Mouse (Mus musculus): ENCODE measurements around the gene Mcm9. TPM values are rescaled to one million over a fixed set of nuclear protein-coding genes. Genes with fewer than 3 reads are reported as not detected.
"Not testable (repeated sequence)": the region's sequence is repeated elsewhere in the genome, so short reads cannot be mapped to it uniquely, and the experiment has no call there.

Mcm9 gene
- polyA plus RNA-seq (2012; rRNA removed), result 4.6 and 5.8 TPM in 2 replicates

DNA sequence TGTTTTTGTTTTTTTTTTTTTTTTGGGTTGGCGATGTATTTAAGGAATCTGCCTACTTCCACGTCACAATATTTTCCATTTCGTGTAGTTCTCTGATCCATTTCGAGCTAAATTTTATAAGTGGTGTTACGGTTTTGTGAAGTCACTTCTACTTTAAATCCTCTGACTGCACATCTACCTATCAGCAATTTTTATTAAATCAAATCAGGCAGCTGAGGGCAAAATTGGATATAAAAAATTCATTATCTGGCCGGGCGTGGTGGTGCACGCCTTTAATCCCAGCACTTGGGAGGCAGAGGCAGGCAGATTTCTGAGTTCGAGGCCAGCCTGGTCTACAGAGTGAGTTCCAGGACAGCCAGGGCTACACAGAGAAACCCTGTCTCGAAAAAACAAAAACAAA is at the start of gene Mcm9:
Mcm9 (minus strand) TSS at position 101 of the 400 bp plus-strand sequence.
- not testable (repeated sequence) for DNase-seq (ENCODE audit: low read depth)

DNA sequence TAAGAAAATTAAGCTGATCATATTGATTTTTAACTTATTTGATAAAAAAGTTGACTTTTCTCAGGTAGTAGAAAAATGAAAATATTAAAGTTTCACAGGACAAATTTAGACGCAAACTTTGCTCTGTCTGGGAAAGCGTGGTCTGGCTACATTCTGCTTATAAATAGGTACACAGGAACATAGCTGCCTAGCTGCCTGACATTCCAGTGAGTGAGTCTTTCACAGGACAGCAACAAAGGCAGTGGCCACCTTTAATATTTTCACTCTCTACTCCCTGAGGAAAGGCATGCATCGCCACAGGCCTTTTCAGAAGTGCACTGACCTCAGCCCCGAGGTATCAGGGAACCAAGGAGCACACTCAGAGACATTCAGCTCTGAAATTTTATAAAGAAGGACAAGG is 31.5 kb upstream of the Mcm9 start:
- DNase-seq (ENCODE audit: low read depth), result no peak

DNA sequence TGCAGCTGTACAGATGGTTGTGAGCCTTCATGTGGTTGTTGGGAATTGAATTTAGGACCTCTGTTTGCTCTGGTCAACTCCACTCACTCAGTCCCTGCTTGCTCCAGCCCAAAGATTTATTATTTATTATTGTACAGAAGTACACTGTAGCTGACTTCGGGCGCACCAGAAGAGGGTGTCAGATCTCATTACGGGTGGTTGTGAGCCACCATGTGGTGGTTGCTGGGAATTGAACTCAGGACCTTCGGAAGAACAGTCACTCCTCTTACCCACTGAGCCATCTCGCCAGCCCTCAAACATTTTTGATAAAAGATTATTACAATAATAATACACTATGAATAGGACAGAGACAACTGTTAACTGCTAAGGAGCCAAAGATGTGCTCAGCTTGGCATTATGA is 24.0 kb upstream of the Mcm9 start:
- not testable (repeated sequence) for DNase-seq (ENCODE audit: low read depth)

DNA sequence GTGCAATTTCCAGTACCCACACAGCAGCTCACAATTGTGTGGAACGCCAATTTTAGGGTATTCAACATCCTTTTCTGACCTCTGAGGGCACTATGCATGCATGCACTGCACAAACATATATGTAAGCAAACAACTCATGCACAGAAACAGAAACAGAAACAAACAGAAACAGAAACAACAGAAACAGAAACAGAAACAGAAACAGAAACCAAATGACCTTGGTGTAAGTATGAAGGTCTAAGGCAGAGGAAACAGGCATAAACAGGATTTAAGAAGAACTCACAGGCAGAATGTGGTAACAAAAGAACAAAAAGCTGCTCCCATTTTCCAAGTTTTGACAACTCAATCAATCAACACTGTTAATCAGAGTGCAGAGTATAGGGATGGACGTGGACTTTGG is 20.4 kb upstream of the Mcm9 start:
- no peak for DNase-seq (ENCODE audit: low read depth)

DNA sequence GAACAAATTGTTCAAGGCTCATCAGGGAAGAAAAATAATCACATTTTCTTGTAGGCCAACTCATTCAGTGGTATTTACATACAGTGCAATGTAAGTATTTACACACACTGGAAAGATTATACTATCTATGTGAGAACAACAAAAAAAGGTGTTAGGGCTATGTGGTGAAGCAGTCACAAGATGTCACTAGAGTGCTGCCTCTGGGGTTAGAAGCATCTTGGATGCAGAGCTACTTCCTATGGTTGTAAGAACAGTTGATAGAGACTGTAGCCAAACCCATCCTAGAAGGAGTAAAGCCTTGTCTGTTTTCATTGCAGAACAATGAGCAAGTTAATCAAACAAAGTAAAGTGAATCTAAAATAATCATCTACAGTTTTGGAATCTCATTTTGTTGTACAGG is 11.3 kb upstream of the Mcm9 start:
- DNase-seq (ENCODE audit: low read depth), result no peak

DNA sequence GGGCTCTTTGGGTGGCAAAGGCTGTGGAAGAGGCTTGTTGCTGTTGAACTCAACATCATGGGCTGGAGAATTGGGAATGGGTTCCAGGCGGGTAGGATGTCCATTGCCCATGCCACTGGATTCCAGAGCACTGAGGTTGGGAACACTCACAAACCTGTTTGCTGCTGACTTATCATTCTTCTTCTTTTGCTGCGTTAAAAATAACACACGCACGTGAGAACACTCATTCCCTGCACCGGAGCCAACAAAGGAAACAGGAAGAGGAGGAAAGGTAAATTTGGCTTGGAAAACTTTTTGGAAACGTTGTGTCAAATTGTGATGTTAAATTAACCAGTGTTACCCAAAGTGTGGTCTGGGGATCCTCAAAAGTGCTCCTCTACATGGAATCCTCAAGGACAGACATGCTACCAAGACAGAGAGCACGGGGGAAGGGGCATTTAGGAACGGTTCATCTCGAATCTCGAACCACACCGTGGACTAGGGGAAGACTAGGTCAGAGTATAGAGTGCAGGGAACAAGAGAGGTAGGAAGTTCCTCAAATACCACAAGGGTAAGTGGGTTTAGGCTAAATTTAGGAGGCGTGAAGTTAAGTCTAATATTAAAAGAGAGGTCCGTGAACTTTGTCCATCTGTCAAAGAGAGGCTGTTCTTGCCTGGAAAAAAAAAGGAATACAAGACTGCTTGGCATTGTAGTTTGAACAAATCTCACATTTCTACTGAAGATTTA is 5.2 kb upstream of the Mcm9 start:
- no peak for DNase-seq (ENCODE audit: low read depth)

DNA sequence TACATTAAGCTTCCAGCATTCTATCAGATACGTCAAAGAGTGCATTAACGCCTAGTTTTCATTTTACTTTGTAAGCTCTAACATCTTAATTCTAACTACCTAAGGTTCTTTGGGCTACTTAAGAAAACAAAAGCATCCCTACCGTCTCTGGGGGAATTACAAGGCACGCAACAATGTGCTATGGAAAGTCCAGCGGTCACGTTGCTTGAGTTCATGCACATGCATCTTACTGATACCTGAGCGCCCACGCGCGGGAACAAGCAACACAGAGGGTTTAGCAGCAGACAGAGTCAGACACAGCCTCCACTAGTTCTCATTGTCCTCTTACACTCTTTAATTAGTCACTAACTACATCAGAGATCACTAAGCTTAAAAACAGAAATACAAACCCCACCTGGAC is 3.9 kb upstream of the Mcm9 start:
- DNase-seq (ENCODE audit: low read depth), result no peak

DNA sequence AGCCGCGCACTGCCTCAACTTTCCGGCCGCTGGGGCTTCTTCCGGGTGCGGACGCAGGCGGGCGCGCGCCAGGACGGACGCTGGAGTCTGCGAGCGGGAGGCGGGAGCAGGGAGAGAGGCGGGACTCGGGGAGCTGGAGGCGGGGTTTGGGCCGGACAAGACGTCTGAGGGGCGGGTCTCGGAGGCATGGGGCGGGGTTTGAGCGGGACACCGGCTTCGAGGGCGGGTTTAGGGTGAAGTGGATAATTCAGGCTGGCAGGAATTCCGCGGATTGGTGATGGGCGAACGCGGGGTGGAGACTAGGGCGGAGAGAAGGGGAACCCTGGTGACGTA is 355 bp downstream of the Mcm9 start:
- DNase-seq (ENCODE audit: low read depth), result no peak

DNA sequence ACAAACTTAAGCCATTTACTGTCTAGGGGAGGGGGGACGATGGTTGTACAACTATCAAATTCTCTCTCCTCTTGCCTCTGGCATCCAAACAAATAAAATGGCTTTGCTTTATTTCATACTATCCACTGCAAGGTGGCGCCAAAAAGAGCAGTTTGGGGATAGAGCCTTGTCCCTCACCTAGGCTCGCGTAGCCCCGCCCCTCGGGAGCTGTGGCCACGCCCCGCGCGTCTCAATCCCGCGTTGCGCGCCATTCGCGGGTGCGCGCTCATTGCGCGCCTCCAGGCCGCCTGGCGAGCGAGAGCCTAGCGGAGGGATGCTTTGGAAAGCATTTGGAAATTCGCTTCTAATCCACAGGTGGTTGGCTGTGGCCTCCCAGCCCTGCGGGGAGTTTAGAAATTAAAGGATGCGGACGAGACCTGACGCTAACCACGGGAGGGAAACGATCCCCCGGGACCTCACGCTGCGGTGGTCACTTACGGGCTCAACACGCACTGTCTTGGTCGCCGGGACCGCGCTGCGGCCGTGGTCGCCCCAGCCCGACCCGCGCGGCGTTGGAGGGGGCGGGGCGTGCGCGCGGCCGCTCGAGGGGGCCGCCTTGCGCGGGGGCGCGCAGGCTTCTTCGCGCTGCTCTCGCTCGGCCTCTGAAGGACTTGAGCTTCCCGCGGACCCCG is 857 bp downstream of the Mcm9 start:
- no peak for DNase-seq (ENCODE audit: low read depth)

DNA sequence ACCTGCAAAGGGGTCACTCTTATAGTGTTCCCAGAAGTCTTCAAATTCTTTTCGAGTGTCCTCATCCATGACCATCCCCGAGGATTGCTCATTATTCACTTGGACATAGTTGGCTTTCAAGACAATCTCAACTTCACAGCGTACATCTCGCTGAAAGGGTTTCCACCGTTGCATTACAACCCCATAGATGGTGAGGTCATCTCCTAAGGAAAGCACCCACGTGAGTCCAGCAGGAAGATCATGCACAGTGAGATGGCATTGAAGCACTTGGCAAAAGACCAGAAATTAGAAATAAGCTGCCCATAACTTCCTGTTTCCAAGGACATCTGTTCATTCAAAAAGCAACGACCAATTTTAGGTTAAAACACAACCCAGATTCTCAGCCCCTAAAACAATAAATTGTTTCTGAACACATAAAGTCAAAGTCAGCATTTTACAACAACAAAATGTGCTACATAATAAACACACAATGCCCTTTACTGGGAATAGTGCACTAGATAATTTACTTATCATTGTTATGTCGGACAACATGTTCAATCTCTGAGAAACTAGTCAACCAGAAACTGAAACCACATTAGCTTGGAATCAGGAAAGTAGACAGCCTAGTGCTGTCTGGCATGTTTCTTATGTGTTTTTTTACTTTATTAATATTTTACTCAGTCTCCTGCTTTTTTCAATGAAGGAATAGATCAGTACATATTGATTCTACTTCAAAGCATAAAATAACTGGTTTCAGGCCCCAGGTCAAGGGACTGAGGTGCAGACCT is 14.2 kb downstream of the Mcm9 start:
- no peak for DNase-seq (ENCODE audit: low read depth)

DNA sequence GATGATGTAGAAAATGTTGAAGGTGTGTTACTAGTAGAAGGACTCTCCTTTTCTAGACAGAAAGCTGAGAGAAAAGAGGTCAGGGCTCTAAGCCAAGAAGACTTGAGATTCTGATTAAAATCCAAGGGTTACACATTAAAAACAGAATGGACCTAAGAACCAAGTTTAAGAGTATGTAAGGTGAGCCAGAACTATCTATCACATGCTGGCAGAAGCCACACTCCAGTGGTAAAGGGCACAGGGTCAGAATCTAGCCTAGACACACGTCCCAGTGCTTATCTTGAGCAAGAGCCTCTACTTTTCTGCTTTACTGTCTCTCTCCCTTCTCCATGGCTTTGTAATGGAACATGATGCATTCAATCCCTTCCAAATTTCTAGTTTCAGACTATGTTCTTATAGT is 16.3 kb downstream of the Mcm9 start:
- DNase-seq (ENCODE audit: low read depth), result no peak

DNA sequence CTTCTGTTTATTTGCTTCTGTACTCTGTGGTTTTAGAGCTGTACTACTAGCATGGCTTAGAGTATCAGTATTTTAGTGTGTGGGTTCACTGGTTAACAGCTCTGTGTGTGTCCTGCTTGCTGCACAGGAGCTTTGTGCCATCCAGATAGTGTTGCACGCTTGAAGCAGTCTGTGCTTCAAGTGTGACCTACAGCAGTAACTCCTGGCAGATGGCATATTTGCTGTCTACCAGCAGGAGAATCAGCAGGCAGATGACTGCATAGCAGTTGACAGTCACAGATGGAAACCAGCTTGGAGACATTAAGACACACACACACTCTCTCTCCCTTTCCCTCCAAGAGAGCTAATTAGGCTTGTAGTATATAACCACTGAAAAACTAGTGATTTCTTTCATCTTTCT is 18.1 kb downstream of the Mcm9 start:
- DNase-seq (ENCODE audit: low read depth), result no peak

DNA sequence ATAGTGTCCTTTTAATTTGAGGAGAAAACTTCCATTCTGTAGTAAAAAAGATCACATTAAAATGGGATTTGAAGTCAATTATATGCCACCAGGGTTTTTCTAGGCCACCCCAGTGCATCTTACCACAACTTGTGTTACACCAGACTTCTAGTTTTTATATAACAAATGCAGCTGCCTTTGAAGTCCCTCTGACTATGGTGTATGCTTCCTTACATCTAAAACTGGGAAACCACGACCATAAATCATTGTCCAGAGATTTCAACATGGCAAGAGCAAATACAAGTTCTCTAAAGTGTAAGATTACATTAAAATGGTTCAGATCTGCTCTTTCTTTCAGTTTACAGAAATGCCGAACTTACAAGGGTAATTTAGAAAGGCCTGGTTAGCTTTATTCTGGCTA is 22.0 kb downstream of the Mcm9 start:
- DNase-seq (ENCODE audit: low read depth), result no peak

DNA sequence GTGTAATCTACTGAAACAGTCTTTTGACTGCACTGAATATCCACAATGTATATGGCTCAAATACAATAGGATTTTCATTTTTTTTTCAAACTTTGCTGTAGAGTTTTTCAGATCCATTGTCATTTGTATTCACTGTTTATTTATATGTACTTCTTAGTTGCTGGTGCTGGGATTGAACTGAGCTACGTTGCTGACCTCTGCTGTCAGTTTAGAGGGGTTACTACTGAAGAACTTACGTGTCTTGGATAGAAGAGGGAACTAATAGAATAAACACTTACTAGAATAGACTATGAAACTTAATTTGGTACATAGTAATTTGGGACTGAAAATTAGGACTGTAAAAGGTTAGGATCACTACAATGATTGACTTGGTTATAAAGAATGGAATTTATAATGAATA is 24.9 kb downstream of the Mcm9 start:
- DNase-seq (ENCODE audit: low read depth), result no peak

DNA sequence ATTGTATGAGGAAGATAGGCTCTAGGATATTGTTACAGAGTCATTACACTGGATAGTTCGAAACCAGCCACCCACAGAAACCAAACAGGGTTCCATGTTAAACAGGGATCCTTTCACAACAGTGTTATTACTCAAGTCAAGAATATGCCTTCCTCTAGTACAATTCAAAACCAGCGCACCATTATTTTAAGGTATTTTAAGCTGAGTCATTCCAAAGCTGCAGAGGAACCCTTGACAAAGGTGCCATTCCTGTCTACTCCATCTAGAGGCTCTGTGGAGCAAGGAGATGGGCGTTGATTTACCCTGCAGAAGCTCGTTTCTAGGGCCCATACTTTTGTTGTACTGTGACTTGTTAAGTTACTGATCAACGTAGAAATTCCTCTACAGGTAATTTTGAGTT is 31.4 kb downstream of the Mcm9 start:
- DNase-seq (ENCODE audit: low read depth), result no peak

DNA sequence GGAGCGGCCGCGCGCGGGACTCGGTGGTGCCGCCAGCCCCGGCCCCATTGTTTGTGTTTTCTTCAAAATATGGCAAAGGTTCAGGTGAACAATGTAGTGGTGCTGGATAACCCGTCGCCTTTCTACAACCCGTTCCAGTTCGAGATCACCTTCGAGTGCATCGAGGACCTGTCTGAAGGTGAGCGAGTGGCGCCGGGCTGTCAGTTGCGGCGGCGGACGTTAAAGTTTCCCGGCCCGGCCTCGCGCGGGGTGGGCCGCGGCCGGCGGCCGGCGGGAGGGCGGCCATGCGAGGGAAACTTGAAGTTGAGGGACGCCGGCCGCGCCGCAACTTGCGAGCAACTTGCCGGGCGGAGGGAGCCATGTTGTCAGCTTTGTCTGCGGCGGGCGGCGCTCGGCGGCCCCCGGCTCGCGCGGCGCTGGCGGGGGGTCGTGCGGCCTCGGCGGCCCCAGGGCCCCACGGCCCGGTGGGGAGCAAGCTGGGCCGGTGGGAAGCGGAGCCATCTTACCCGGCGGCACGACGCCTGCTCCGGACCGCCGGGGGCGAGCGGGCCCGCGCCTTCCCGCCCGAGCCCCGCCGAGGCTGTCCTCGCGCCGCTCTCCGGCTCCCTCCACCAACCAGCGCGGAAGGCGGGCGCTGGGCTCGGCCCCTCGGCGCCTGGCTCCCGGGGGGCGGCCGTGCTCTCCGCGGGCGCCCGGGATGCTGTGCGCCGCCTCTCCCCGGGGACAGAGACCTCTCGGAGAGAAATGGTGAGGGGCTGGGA is 32.9 kb downstream of the Mcm9 start:
- DNase-seq (ENCODE audit: low read depth), result no peak

DNA sequence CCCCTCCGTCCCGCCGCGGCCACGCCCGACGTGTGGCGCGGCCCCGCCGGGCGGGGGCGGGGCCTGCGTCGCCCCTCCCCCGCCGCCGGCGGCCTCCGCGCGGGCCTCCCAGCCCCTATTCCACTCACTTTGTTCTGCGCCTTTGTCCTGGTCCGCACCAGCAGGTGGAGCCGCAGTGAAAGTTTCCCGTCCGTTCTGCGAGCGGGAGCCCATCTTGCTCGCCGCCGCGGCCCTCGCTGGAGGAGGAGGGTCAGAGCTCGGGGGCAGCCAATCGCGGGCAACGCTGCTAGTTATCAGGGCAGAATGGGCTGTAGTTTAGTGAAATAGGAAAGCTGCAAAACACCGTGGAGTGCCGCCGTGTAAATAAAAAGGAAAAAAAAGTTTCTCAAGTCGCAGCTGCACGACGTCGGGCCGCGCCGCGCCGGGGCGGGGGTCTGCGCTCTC is 33.5 kb downstream of the Mcm9 start, which contains the start of gene Asf1a:
Asf1a (plus strand) TSS at position 81 of the 444 bp plus-strand sequence.
- DNase-seq (ENCODE audit: low read depth), result peak; percentile 52

DNA sequence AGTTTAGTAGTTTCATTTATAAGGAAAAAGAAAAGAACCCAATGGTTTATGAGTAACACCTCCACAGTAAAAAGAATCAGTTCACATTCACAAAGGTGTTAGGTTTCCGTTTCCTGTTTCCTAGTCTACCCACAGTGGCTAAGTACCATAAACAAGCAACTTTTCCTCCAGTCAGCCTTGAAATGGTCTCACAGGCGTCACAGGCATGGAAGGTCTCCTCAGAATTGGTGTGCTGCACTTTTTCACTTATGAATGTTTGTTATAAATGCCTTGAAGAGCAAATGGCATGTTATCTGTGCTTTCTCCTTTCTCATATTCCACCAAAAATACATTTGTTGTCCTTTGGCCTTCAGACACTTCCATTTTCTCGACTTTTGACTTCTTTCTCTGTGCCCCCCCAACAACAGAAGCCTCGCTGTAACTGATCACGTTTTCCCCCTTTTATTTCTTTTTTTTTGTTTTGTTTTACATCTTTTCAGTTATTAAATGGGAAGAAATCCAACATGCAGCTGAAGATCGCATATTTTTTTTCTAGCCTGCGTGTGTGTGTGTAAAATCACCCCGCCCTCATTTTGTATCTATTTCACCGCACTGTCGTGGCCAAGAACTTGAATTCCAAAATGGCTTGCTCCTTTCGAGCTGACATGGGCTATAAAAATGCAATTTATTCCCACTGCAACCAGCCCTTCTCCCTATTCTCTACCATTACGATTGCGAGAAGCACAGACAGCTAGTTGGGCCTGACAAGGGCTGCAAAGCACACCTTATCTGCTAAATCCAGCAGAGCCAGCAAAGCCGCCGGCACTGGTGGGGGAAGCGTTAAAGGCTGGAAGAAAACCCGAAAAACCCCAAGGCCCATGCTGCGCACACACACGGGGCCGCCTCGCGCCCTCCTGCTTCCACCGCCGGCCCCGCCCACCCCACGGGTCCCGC is 34.2 kb downstream of the Mcm9 start:
- DNase-seq (ENCODE audit: low read depth), result no peak

DNA sequence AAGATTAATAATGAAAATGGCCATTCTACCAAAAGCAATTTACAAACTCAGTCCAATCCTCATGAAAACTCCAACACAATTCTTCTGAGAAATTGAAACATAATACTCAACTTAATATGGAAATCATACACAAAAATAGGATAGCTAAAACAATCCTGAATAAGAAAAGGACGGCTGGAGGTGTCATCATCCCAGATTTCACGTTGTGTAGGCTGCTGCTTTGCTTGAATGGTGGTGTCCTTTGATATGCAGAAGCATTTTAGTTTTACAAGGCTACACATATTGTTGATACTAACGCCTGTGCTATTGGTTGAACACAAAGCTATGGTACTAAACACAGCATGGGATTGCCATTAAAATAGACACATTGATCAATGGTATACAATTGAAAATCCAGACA is 44.5 kb downstream of the Mcm9 start:
- no peak for DNase-seq (ENCODE audit: low read depth)

DNA sequence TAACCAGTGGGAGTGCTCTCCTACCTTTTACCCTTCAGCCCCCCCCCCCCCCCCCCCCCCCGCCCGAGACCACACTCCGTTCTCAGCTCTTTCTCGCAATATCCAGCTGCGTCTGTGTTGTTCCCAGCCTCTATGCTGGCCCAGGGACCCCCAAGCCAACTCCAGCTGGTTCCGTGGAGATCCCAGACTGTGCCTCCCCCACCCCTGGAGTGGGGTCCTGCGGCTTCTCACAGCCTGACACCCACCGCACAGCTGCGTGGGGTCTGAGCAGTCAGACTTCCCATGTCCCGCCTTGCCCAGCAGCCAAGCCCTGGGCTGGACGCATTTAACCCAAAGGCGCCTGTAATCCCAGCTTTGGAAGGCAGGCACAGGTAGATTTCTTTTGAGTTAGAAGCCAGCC is 49.2 kb downstream of the Mcm9 start:
- no peak for DNase-seq (ENCODE audit: low read depth)

DNA sequence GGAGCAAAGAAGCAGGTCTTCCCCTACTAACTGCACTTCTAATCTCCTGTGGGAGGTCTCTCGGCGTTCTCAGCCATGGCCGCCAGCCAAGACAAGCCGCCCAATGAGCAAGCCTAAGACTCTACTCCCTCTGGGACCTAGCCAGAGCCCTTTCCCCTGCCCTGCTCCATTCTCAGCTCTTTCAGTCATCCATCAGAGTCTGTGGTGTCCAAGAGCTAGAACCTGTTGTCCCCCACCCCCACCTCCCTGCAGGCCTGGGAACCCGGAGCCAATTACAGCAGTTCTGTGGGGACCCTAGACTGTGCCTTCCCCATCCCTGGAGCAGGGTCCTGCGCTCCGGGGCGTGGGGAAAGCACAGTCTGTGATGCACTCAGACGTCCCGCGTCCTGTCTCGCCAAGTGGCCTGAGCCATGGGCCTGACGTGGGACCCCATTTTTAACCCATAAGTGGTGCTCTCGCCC is 49.6 kb downstream of the Mcm9 start:
- no peak for DNase-seq (ENCODE audit: low read depth)
